Mouse (Mus musculus): Measurements from ENCODE around the gene Cntnap4.

The Cntnap4 gene

GRCm38 (mm10) chr8:112569471-112570141 lies at the start of gene Cntnap4:
Gene Cntnap4, plus strand, starts transcription at chr8:112570043.
- peak; percentile 19 for DNase-seq (ENCODE audit: low read depth, low spot score)

- no peak for DNase-seq (ENCODE audit: low read depth, low spot score)
These were observed 12.5 kb upstream of the Cntnap4 start for GRCm38 (mm10) chr8:112557376-112557775.

- no peak for DNase-seq (ENCODE audit: low read depth, low spot score)
These were observed 698 bp downstream of the Cntnap4 start for GRCm38 (mm10) chr8:112570541-112570940.

DNA sequence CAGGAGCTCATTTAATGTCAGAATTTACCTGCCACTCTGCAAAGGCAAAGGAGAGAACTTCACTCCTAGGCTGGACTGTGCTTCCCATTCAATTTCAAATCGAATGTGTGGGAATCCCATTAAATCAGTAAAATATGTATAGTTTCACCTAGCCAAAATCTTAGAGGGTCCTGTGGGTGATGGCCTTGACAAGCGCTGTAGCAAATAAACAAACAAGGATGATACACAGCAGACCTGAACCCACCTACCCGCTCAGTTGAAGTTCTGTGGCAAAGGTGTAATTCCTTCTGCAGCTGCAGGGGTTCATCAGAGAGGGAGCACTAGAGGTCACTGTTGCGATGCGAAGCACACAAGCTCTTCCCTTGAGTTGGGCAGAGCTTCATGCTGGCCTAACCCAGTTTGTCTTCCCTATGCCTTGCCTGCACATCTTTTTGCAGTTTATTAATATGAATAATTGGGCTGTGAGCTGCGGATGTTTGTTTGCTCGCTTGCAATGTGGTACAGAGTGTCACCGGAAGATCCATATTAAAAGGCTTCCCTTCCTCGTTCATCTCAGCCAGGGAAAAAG lies 1.6 kb downstream of the Cntnap4 start:
- DNase-seq (ENCODE audit: low read depth, low spot score), result peak; percentile 33

GRCm38 (mm10) chr8:112581473-112581872 lies 11.6 kb downstream of the Cntnap4 start:
- DNase-seq (ENCODE audit: low read depth, low spot score), result no peak

GRCm38 (mm10) chr8:112583440-112583839 lies 13.6 kb downstream of the Cntnap4 start:
- DNase-seq (ENCODE audit: low read depth, low spot score), result no peak

- DNase-seq (ENCODE audit: low read depth, low spot score), result no peak
These were observed 18.7 kb downstream of the Cntnap4 start for GRCm38 (mm10) chr8:112588357-112589051.

DNA sequence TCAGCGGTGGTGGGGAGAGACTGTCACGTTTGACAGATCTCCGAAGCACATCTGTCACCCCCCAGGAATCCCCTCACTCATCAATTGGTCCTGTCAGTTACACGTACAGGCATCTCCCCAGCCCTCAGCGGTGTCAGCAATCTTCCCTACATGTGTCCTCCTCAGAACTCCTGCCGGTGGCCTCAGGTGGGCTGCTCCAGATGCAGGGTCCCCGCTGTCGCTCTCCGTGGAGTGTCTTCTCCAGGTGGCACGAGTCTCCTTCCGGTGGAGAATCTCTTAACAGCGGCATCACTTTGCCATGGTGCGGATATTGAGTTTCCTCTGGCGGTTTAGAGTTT lies 19.2 kb downstream of the Cntnap4 start:
- DNase-seq (ENCODE audit: low read depth, low spot score), result no peak

GRCm38 (mm10) chr8:112596023-112596776 lies 26.4 kb downstream of the Cntnap4 start:
- no peak for DNase-seq (ENCODE audit: low read depth, low spot score)

DNA sequence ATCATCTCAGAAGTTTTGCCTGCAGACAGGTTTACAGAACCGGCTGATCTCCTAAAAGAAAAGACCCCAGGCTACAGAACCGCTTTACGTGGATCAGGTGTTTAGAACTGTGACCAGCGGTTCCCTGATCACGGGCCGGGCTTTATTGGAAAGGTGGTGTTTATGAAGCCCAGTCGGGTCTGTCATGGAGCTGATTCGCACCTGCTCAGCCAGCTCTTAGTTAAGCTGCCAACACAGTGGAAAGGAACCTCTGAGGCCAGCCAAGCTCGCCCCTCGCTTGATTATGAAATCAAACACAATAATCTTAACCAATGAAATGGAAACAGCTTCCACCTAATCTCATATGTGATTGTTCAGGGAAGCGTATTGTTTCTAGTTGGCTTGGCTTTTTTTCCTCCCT lies 30.1 kb downstream of the Cntnap4 start:
- no peak for DNase-seq (ENCODE audit: low read depth, low spot score)

GRCm38 (mm10) chr8:112601150-112601549 lies 31.3 kb downstream of the Cntnap4 start:
- DNase-seq (ENCODE audit: low read depth, low spot score), result no peak

GRCm38 (mm10) chr8:112610121-112610520 lies 40.3 kb downstream of the Cntnap4 start:
- no peak for DNase-seq (ENCODE audit: low read depth, low spot score)

DNA sequence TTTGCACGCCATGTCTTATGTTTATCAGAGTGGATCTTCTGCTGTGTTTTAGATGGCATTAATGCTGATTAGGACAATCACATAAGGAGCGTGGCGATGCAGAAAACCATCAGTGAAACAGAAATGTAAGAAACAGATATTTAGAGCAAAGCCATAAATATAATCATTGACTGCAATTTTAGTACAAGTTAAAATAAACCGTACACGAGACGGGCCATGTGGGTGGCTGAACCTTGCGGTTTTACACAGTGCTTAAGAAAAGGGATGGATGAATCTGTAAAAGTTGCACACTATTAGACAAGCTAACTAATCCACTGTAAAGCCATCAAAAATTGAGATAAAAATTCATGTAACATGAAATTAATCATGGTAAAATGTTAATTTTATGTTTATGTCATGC lies 58.9 kb downstream of the Cntnap4 start:
- DNase-seq (ENCODE audit: low read depth, low spot score), result no peak

DNA sequence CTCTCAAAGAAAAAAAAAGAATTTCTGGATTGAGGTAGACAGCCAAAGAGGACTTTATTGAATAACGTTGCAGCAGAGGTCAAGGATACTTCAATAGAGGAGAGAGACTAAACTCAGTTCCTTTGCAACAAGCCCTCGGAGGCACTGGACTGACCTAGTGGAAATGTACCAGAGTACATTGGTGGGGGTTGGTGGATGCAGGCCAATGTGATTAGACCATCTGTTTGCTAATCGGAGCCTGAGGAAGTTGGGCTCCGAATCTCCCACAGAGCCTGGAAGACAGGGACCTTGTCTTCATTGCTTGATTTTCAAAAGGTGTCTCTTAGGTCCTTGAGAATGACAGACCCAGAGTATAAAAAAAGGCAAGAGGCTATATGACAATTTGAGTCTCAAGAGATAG lies 82.8 kb downstream of the Cntnap4 start:
- DNase-seq (ENCODE audit: low read depth, low spot score), result no peak

DNA sequence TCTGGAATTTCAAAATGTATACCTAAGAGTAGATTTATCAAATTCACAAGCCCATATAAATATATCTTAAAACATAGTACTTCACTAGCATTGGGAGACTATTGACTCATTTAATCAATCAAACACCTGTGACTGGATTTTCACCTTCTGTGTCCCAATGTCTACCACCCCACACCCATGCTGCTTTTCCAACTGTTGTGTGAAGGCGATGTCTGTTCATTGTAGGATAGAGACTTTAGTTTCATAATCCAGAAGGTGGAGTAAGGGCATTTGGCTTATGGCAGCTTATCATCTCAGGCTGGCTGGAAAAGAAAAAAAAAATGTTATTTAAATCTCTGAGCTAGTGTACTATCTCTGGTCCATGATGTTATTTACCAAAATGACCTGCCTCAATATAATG lies 83.4 kb downstream of the Cntnap4 start:
- no peak for DNase-seq (ENCODE audit: low read depth, low spot score)

DNA sequence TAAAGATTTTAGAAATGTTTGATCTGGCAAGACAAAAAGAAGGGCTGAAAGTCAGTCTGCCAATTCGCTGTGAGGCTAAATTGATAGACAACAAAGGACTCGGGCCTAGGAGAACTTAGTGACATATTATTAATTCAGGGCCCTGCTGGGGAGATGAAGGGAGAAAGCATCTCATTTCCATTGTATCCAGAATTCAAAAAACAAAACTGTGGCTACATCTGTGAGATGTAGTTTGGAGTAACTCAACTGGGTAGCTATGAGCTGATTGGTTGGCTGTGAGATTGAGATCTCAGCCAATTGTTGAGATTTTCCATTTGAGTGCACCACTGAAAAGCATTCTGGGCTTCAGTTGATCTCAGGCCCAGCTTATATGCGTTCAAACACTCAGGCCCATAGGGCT lies 84.2 kb downstream of the Cntnap4 start:
- DNase-seq (ENCODE audit: low read depth, low spot score), result no peak

DNA sequence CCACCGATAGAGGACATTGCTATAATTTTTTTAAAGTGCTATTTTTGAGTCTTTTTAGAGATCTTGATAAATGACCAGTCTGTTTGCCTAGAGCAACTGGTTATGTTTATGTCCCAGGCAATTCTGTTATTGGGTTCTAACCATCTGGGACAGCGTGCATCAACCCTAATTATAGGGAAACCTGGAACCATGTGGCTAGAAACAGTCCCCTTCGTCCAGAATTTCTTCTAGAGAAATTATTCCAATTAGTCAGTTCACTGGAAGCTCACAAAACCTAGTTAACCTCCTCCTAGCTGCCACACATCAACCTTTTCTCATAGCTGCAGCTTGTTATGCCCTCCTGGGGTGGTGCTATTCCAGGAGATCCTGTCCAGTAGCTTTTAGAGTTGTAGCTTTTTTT lies 94.2 kb downstream of the Cntnap4 start:
- DNase-seq (ENCODE audit: low read depth, low spot score), result no peak

DNA sequence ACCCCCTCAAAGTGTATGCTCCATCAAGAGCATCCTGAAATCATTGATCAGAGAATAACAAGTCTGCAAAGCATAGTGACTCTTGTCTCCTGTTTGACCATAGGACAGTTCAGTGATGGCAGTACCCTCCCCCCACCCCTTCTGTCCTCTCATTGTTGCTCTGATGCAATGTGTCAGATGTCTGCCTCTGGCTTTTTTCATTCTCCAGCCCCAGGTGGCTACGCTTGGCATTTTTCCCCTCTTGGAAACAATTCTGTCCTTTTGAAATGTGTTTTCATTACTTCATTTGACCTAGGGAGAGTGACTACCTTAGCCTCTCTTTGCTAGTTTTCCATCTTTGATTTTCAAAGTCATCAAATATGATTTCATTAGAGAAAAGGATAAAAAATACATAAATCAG lies 104.8 kb downstream of the Cntnap4 start:
- no peak for DNase-seq (ENCODE audit: low read depth, low spot score)

- no peak for DNase-seq (ENCODE audit: low read depth, low spot score)
These were observed 111.9 kb downstream of the Cntnap4 start for GRCm38 (mm10) chr8:112681757-112682156.

DNA sequence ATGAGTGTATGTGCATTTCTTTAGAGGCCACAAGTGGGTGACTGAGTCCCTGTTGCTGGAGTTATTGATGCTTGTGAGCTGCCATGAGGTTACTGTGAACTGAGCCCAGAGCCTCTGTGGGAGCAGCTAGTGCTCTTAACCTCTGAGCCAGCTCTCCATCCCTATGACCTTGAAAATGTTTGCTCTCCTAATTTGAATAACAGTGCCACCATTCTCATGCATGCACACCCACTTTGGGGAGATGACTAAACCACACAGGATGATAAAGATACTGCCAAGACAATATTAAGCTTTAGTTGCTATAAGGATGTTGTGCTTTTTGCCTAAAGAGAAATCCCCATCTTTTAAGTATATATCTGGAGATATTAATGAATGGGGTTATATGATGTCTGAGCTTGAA lies 125.9 kb downstream of the Cntnap4 start:
- DNase-seq (ENCODE audit: low read depth, low spot score), result no peak

DNA sequence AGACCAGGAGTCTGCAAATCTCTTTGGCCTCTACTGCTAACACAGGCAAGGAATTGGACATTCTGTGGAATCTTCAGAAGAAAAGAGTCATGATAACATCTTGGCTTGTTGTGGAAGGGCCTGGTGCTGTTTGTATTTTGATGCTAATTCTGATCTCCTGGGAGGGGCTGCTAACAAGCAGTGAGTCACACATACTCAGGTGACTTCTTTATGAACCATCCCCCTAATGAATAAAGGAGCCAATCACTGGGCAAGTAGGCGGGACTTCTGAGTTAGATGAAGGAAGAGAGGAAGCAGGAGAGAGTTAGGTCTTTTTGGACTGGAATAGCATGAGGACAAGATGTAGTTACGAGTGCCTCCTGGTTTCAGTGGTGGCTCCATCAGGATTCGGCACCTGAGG lies 128.3 kb downstream of the Cntnap4 start:
- DNase-seq (ENCODE audit: low read depth, low spot score), result no peak

- no peak for DNase-seq (ENCODE audit: low read depth, low spot score)
These were observed 147.1 kb downstream of the Cntnap4 start for GRCm38 (mm10) chr8:112716982-112717381.

Data from retina, postnatal 7 days (tissue).